Comparison of ENCODE assay signal across 15 mouse cellular contexts in the genomic region with DNA sequence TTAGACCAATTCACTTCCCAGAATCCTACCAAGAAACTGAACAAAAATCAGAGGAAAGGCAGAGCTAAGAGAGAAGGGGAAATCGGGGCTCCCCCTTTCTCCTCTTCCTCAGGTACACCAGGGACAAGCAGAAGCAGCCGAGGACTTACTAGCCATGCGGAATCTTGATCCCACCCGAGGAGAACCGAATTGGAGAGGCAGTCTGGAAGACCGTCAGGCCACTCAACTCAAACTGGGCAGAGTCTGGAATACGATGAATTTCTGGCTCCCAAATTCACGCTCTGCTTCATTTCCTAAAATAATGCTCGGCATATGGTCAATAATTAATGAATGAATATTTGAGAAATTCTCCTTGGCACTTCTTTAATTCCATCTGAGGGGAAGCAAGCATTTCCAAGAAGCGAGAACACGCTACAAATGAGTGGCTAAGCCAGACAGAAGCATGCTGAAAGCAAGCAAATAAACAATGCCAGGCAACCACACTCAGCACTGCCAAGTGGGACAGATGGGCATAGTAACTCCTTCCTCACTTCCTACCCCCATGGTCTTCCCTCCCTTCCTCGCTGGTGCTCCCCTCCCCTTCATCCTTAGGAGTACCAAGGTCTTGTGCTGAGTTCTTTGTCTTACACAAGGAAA. TPM values are rescaled to one million over a fixed set of nuclear protein-coding genes. Genes with fewer than 3 reads are reported as not detected.
DNase-seq lines count a peak whose midpoint lies in the region; ATAC-seq and TF ChIP-seq lines count a peak whose summit lies in the region.
"Had no signal": no experiment of that assay in that cellular context is flagged by ENCODE, and none has a peak within 500 bp of the region (broad histone marks: within the 10 kb centered on the region; RNA-seq: fewer than 3 reads in every experiment).

No protein-coding gene starts in this region.

- H3K36me3 ChIP-seq in hindbrain, postnatal 0 days (ENCODE audit: insufficient read depth, low read length), result no peaks in the 10 kb centered on the region
- H3K36me3 ChIP-seq in hindbrain, embryonic 16.5 days (ENCODE audit: control insufficient read depth, insufficient read depth, low read length), result no peaks in the 10 kb centered on the region
- H3K36me3 ChIP-seq: heart, embryonic 15.5 days; intestine, embryonic 15.5 days; limb, embryonic 13.5 days had no signal

- WGBS in hindbrain, postnatal 0 days, result 55% methylated on average over 12 of the region's 12 CpGs
- WGBS in hindbrain, embryonic 16.5 days, result 67% methylated on average over 12 of the region's 12 CpGs

- peak; percentile 30 for DNase-seq in hindbrain, postnatal 0 days (ENCODE audit: low spot score)
- DNase-seq in brain, adult 2 months (ENCODE audit: low read depth, low spot score), result peak; percentile 84
- DNase-seq in cerebellum, adult 9-11 months, result peak; percentile 75
- DNase-seq in layer of hippocampus, adult 8-10 months (ENCODE audit: low spot score in 2 of 2), result peak; percentile 42 to 43
- DNase-seq in lung, postnatal 14 days, result no peak
- no peak for DNase-seq in gastrocnemius, adult 2 months
- DNase-seq: adrenal gland, postnatal 10 days; heart, adult 18-20 months; kidney, postnatal 10 days; midbrain, embryonic 14.5 days had no signal

- no peaks in the 10 kb centered on the region for H3K27me3 ChIP-seq in hindbrain, postnatal 0 days (ENCODE audit: insufficient read depth, low read length)
- H3K27me3 ChIP-seq in hindbrain, embryonic 16.5 days (replicated peaks; ENCODE audit: control insufficient read depth, insufficient read depth, low read length), result no peaks in the 10 kb centered on the region

- H3K9me3 ChIP-seq in hindbrain, postnatal 0 days (ENCODE audit: low read length), result no peaks in the 10 kb centered on the region
- H3K9me3 ChIP-seq in hindbrain, embryonic 16.5 days (ENCODE audit: control insufficient read depth, low read length), result no peaks in the 10 kb centered on the region
- H3K9me3 ChIP-seq: heart, embryonic 15.5 days; intestine, embryonic 15.5 days; limb, embryonic 13.5 days had no signal

- no peak overlapping the region for H3K4me3 ChIP-seq in hindbrain, postnatal 0 days (ENCODE audit: low read length)
- no peak overlapping the region for H3K4me3 ChIP-seq in hindbrain, embryonic 16.5 days (ENCODE audit: low read length)
- no peak overlapping the region for H3K4me3 ChIP-seq in gastrocnemius, adult 2 months
- H3K4me3 ChIP-seq: heart, embryonic 15.5 days; intestine, embryonic 15.5 days; limb, embryonic 13.5 days had no signal

- TF ChIP-seq CTCF in hindbrain, postnatal 0 days (IDR thresholded peaks at IDR 0.05; ENCODE audit: low read depth), result no peak
- no peak for TF ChIP-seq CTCF in gastrocnemius, adult 2 months (IDR thresholded peaks at IDR 0.05)

- no peak for ATAC-seq in hindbrain, postnatal 0 days
- no peak for ATAC-seq in hindbrain, embryonic 16.5 days
- ATAC-seq: intestine, embryonic 15.5 days had no signal

- no peak overlapping the region for H3K4me2 ChIP-seq in hindbrain, postnatal 0 days (ENCODE audit: low read depth, low read length)
- H3K4me2 ChIP-seq in hindbrain, embryonic 16.5 days (ENCODE audit: low read length), result no peak overlapping the region
- H3K4me2 ChIP-seq: heart, embryonic 15.5 days; intestine, embryonic 15.5 days; limb, embryonic 13.5 days had no signal

- H3K4me1 ChIP-seq in hindbrain, postnatal 0 days (ENCODE audit: insufficient read depth, low read length), result no peaks in the 10 kb centered on the region
- peaks cover 7% of the 10 kb centered on the region; the same call in 1 of the 2 replicates for H3K4me1 ChIP-seq in hindbrain, embryonic 16.5 days (ENCODE audit: control insufficient read depth, insufficient read depth, low read depth, low read length)

- H3K27ac ChIP-seq in hindbrain, postnatal 0 days, result no peak overlapping the region
- no peak overlapping the region for H3K27ac ChIP-seq in hindbrain, embryonic 16.5 days (ENCODE audit: low read depth, low read length)
- no peak overlapping the region for H3K27ac ChIP-seq in gastrocnemius, adult 2 months
- H3K27ac ChIP-seq: heart, embryonic 15.5 days; intestine, embryonic 15.5 days; limb, embryonic 13.5 days had no signal

- H3K9ac ChIP-seq in hindbrain, postnatal 0 days (replicated peaks; ENCODE audit: low read length), result no peak overlapping the region
- no peak overlapping the region for H3K9ac ChIP-seq in hindbrain, embryonic 16.5 days (ENCODE audit: low read depth, low read length)
- H3K9ac ChIP-seq: heart, embryonic 15.5 days; intestine, embryonic 15.5 days; limb, embryonic 13.5 days had no signal

- intact Hi-C loops in gastrocnemius, adult 2 months (cut with DNase I), result no loop called here

RNA-seq across cellular contexts. Expression of a gene that starts 4.7 kb away (rescaled TPM):
- total RNA-seq in hindbrain, postnatal 0 days (2014; rRNA removed), result 60.2 and 60.4 TPM in 2 replicates
- polyA plus RNA-seq in hindbrain, postnatal 0 days (2015; fragmentation: Nextera tagmentation; extraction: Ambion mirVana), result 17.3 and 19.0 TPM in 2 replicates
- polyA plus RNA-seq in hindbrain, embryonic 16.5 days (2015; fragmentation: Nextera tagmentation; extraction: Ambion mirVana), result 19.3 TPM in 2 replicates
- 10 to 100 TPM; 37.0 to 43.8 (median 39.9) TPM for total RNA-seq in layer of hippocampus, adult 8-10 months (2022)
- total RNA-seq in gastrocnemius, adult 2 months (2021), result 1 to 10 TPM; 5.1 to 9.5 TPM

RNA-seq across cellular contexts. Expression of a gene that starts 31.5 kb away (rescaled TPM):
- total RNA-seq in hindbrain, postnatal 0 days (2014; rRNA removed), result 12.3 and 25.6 TPM in 2 replicates
- 31.5 and 35.5 TPM in 2 replicates for polyA plus RNA-seq in hindbrain, postnatal 0 days (2015; fragmentation: Nextera tagmentation; extraction: Ambion mirVana)
- polyA plus RNA-seq in hindbrain, embryonic 16.5 days (2015; fragmentation: Nextera tagmentation; extraction: Ambion mirVana), result 38.1 and 40.2 TPM in 2 replicates
- 10 to 100 TPM; 25.9 to 38.6 (median 31.6) TPM for total RNA-seq in layer of hippocampus, adult 8-10 months (2022)
- 10 to 100 TPM; 11.9 to 13.2 TPM for total RNA-seq in gastrocnemius, adult 2 months (2021)

RNA-seq across cellular contexts. Expression of a gene that starts 58.1 kb away (rescaled TPM):
- 0.11 and 0.73 TPM in 2 replicates for total RNA-seq in hindbrain, postnatal 0 days (2014; rRNA removed)
- 0.51 and 0.54 TPM in 2 replicates for polyA plus RNA-seq in hindbrain, postnatal 0 days (2015; fragmentation: Nextera tagmentation; extraction: Ambion mirVana)
- 0.88 and 0.95 TPM in 2 replicates for polyA plus RNA-seq in hindbrain, embryonic 16.5 days (2015; fragmentation: Nextera tagmentation; extraction: Ambion mirVana)
- total RNA-seq in layer of hippocampus, adult 8-10 months (2022), result under 1 TPM; 0.25 to 0.38 (median 0.34) TPM
- not detected for total RNA-seq in gastrocnemius, adult 2 months (2021)
- total RNA-seq: adrenal gland, postnatal 10 days; heart, adult 18-20 months had no signal
- polyA plus RNA-seq: liver, embryonic 16.5 days had no signal

Comparison
In these comparisons a context has a peak if more than half of its experiments do, and no peak if none do; other contexts are left out.
1. DNase-seq: peak in hindbrain, postnatal 0 days (single experiment), brain, adult 2 months (single experiment), cerebellum, adult 9-11 months (single experiment) and layer of hippocampus, adult 8-10 months (2 of 2); none in lung, postnatal 14 days (single experiment) and gastrocnemius, adult 2 months (single experiment).